Mouse (Mus musculus) liver, embryonic 14.5 days (tissue): ENCODE data around the gene Fam120c. TPM values are rescaled to one million over a fixed set of nuclear protein-coding genes. Genes with fewer than 3 reads are reported as not detected.

ENCODE experiments used
- ATAC-seq: fragments of 200-750 bp; cut with Nextera tagmentation; 2 replicates; pipeline ENCODE4 v1.8.0; 2017; ENCODE audit warnings: moderate number of reproducible peaks, mild to moderate bottlenecking, moderate library complexity; ENCODE audit not compliant: insufficient read depth
- DNase-seq, 3 experiments: peaks; one replicate each; pipeline ENCODE4 v3.0.0-alpha.2; 2012 to 2013; ENCODE audit warnings: low read depth in 3 of 3, low spot score in 3 of 3
- H3K27ac ChIP-seq: fragments of 300-500 bp; sonication (generic); 2 replicates; pipeline ENCODE4 v1.5.1; 2014; ENCODE audit warnings: moderate library complexity, mild to moderate bottlenecking, control low read depth, inconsistent platforms
- H3K27me3 ChIP-seq: fragments of 300-500 bp; sonication (generic); 2 replicates; pipeline ENCODE4 v1.6.1; 2014; ENCODE audit warnings: mild to moderate bottlenecking, low read length, moderate library complexity; ENCODE audit not compliant: control insufficient read depth, insufficient read depth
- H3K36me3 ChIP-seq: fragments of 300-500 bp; sonication (generic); replicated peaks from 2 replicates; pipeline ENCODE4 v1.6.1; 2014; ENCODE audit warnings: low read depth; ENCODE audit not compliant: control insufficient read depth, insufficient read depth
- H3K4me1 ChIP-seq, 2 experiments: fragments of 200-500 bp in 1 of 2; fragments of 300-500 bp in 1 of 2; sonication (generic) in 1 of 2; replicated peaks; 2 replicates each; pipeline ENCODE4 v1.6.1; 2012 to 2014; ENCODE audit warnings: antibody characterized with exemption in 1 of 2, inconsistent platforms in 1 of 2, low read length in 1 of 2; ENCODE audit not compliant: control insufficient read depth in 2 of 2, insufficient read depth in 2 of 2
- H3K4me2 ChIP-seq: fragments of 300-500 bp; sonication (generic); 2 replicates; pipeline ENCODE4 v1.6.1; 2014; ENCODE audit warnings: low read depth, mild to moderate bottlenecking, control low read depth, moderate library complexity
- H3K4me3 ChIP-seq, 2 experiments: fragments of 200-500 bp in 1 of 2; fragments of 300-500 bp in 1 of 2; sonication (generic) in 1 of 2; 2 replicates each; pipeline ENCODE4 v1.5.1; 2012 to 2014; ENCODE audit warnings: low read depth in 2 of 2, low read length in 2 of 2, mild to moderate bottlenecking in 2 of 2, control low read depth in 1 of 2, inconsistent platforms in 1 of 2, moderate library complexity in 1 of 2; ENCODE audit not compliant: insufficient read depth in 1 of 2
- H3K9ac ChIP-seq: fragments of 300-500 bp; sonication (generic); replicated peaks from 2 replicates; pipeline ENCODE4 v1.6.1; 2014; ENCODE audit warnings: mild to moderate bottlenecking, control low read depth, moderate library complexity
- H3K9me3 ChIP-seq: fragments of 300-500 bp; sonication (generic); 2 replicates; pipeline ENCODE4 v1.6.1; 2016; ENCODE audit warnings: low read length, mixed read lengths; ENCODE audit not compliant: control insufficient read depth
- CTCF ChIP-seq: IDR thresholded peaks from 2 replicates; pipeline ENCODE4 v1.5.1; 2016; ENCODE audit warnings: antibody characterized with exemption, low read depth, control low read depth
- EP300 ChIP-seq: IDR thresholded peaks from 2 replicates; pipeline ENCODE4 v1.6.1; 2016; ENCODE audit warnings: antibody characterized with exemption, low read depth
- WGBS: fragments of 180-500 bp; shearing (Covaris S2); extraction: QIAGEN DNeasy Blood & Tissue Kit; methylation state at CpG from one replicate; pipeline ENCODE4 v1.1.7; 2014; ENCODE audit not compliant: insufficient replicate concordance; 5-methylcytosine and 5-hydroxymethylcytosine counted together
- polyA plus RNA-seq, 2 experiments: library from polyadenylated mRNA; depleted of rRNA in 1 of 2; stranded (reverse) in 1 of 2; unstranded in 1 of 2; fragments of >200 nt; fragmentation: Nextera tagmentation in 1 of 2; extraction: Ambion mirVana in 1 of 2; gene quantifications; 2 replicates each; pipeline versions ENCODE4 v1.2.1 to v1.2.3; 2012 to 2014

Fam120c gene
- polyA plus RNA-seq, 2 experiments: 0.48 to 0.76 TPM

DNA sequence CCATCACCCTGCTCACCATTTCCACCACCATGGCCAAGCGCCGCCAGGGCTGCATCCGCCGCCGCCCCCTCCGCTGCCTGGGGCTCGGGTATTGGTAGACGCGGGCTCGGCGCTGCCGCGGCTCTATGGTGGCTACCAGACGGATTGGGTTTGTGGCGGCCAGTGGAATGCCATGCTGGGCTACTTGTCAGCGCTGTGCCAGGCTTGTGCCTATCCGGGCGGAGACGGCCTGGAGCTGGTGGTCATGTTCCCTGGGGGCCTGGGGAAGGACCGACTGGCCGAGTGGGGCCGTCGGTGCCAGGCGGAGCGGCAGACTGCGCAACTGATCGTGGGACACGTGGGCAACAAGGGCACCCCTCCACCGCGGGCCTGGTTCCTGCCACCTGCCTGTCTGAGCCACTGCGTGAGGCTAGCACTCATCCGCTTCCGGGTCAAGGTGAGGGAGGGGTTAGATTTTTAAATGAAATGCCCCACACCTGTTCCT, 568 bp downstream of the Fam120c start:
- peak; percentile 45 for ATAC-seq
- no peaks in the 10 kb centered on the region for H3K4me1 ChIP-seq
- peak in 1 of 3 experiments; percentile 11 for DNase-seq
- H3K27me3 ChIP-seq: no peaks in the 10 kb centered on the region
- H3K9me3 ChIP-seq: no peaks in the 10 kb centered on the region
- peak overlapping the region; percentile 67 to 79 for H3K4me3 ChIP-seq
- no peak overlapping the region for H3K27ac ChIP-seq
- WGBS: 19% methylated on average over 33 of the region's 33 CpGs
- H3K4me2 ChIP-seq: peak overlapping the region; percentile 65
- H3K9ac ChIP-seq: peak overlapping the region; percentile 63
- no peaks in the 10 kb centered on the region for H3K36me3 ChIP-seq
- TF ChIP-seq EP300 (no peak), CTCF (no peak)

DNA sequence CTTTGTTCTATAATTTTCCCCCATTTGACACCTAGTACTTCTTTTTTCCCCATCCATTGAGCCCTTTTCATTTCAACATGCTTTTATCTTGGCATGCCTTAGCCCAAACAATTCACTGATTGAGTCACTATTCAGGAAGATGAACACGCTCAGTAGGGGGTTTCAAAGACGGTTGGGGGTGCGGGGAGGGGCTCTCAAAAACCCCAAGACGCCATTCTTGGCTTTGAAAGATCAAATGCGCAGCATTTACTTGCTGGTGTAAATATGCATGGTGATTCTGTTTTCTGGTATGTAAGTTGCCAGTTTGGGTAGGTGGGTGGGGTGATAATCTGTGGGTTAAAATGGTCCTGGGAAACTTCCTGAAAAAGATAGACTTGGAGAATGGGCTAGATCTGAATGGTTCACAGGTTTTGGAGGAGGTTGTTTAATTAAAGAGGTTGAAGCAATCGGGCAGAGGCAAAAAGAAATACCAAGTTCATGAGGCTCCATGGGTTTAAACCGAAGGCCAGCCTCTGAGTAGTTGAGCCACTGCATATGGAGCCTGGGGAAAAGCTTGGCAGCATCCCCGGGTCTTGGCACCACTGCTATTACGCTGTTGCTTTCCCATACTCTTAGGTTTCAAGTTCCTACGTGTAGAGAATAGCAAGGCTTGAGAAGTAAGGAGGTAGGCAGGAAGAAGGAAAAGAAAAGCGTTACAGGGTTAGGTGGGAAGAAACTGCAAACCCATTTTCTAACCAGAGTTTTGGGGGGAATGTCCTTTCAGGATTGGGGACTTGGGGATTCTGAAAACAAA, 1.6 kb downstream of the Fam120c start:
- 29% methylated on average over 11 of the region's 11 CpGs for WGBS
- Histone ChIP-seq H3K4me3 (peak overlapping the region; percentile 32 to 79), H3K27ac (no peak overlapping the region), H3K4me2 (peak overlapping the region; percentile 65), H3K4me1 (no peaks in the 10 kb centered on the region), H3K9ac (peak overlapping the region; percentile 63), H3K9me3 (no peaks in the 10 kb centered on the region), H3K27me3 (no peaks in the 10 kb centered on the region), H3K36me3 (no peaks in the 10 kb centered on the region)
- TF ChIP-seq CTCF (no peak), EP300 (no peak)
- ATAC-seq (no peak), DNase-seq (no peak)

DNA sequence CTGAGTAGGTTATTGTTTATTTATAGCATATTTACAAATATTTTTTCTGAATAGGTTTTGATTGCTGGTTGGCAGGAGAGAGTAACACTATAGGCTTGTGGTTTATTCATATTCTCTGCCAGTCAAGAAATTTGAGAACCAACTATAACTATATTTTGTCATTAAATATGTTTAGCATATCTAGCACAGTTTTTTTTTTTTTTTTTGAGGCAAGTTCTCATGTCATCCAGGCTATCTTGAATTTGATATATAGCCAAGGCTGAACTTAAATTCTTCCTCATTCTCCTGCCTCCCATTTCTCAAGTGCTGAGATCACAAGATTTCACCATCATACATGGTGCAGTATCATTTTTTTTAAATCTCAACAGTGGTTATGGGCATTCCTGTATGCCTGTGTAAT, 3.3 kb downstream of the Fam120c start:
- TF ChIP-seq EP300: no peak
- no peak for TF ChIP-seq CTCF
- H3K36me3 ChIP-seq: no peaks in the 10 kb centered on the region

GRCm38 (mm10) chrX:151349322-151349721, 5.3 kb downstream of the Fam120c start:
- H3K4me3 ChIP-seq: no peak overlapping the region
- ATAC-seq (no peak), DNase-seq (no peak)
- H3K27ac ChIP-seq: no peak overlapping the region
- no peak overlapping the region for H3K9ac ChIP-seq
- no peak for TF ChIP-seq EP300
- TF ChIP-seq CTCF: no peak
- no peaks in the 10 kb centered on the region for H3K9me3 ChIP-seq
- 69% methylated on average over 5 of the region's 5 CpGs for WGBS
- no peaks in the 10 kb centered on the region for H3K27me3 ChIP-seq
- no peaks in the 10 kb centered on the region for H3K36me3 ChIP-seq
- H3K4me1 ChIP-seq: no peaks in the 10 kb centered on the region
- H3K4me2 ChIP-seq: no peak overlapping the region

More for the DNA sequence above, 3.3 kb downstream of the Fam120c start:
- Histone ChIP-seq H3K9me3 (no peaks in the 10 kb centered on the region), H3K4me3 (no peak overlapping the region), H3K4me2 (no peak overlapping the region), H3K27me3 (no peaks in the 10 kb centered on the region), H3K4me1 (no peaks in the 10 kb centered on the region), H3K9ac (no peak overlapping the region), H3K27ac (no peak overlapping the region)
- ATAC-seq: no peak
- DNase-seq: no peak

- 73% methylated on average over 10 of the region's 10 CpGs for WGBS
- TF ChIP-seq CTCF (no peak), EP300 (no peak)
Observed at GRCm38 (mm10) chrX:151418801-151419200, 74.8 kb downstream of the Fam120c start.

More at GRCm38 (mm10) chrX:151418801-151419200, 74.8 kb downstream of the Fam120c start:
- Histone ChIP-seq H3K36me3 (no peaks in the 10 kb centered on the region), H3K27me3 (no peaks in the 10 kb centered on the region), H3K9ac (no peak overlapping the region), H3K27ac (no peak overlapping the region), H3K4me3 (no peak overlapping the region), H3K9me3 (no peaks in the 10 kb centered on the region), H3K4me1 (no peaks in the 10 kb centered on the region), H3K4me2 (no peak overlapping the region)
- ATAC-seq: no peak
- DNase-seq: no peak
